Mouse (Mus musculus): Measurements from ENCODE around the gene Zgpat. TPM values are rescaled to one million over a fixed set of nuclear protein-coding genes. Genes with fewer than 3 reads are reported as not detected.

Zgpat gene
- polyA plus RNA-seq, 1 experiment from 2014 or later: 36.2 TPM

GRCm38 (mm10) chr2:181365655-181366075, 937 bp downstream of the Zgpat start:
- WGBS: under 1% methylated on average over 20 of the region's 20 CpGs
- Histone ChIP-seq H3K9me3 (no peaks in the 10 kb centered on the region), H3K4me2 (peak overlapping the region; percentile 91), H3K9ac (peak overlapping the region; percentile 78), H3K4me3 (replicated peaks) (peak overlapping the region; percentile 77), H3K27ac (peak overlapping the region; percentile 94), H3K27me3 (replicated peaks) (no peaks in the 10 kb centered on the region), H3K36me3 (peaks cover 20% of the 10 kb centered on the region), H3K4me1 (peaks cover 20% of the 10 kb centered on the region)
- peak; percentile 72 for ATAC-seq (ENCODE audit: insufficient read depth, low FRiP score, low read depth)

DNA sequence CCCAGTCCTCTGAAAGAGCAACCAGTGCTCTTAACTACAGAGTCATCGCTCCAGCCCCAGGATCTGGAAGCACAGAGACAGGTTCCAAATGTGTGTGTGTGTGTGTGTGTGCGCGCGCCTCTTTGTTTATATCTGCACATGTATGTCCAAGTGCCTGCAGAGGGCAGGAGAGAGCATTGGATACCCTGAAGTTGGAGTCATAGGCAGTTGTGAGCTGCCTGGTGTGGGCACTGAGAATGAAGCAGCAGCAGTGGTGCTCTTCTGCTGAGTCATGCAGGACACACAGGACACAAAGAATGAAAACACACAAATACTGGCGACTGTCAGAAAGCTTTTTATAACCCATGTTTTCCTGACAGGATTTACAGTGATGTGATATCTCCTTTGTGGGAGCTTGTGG, 5.3 kb downstream of the Zgpat start:
- Histone ChIP-seq H3K9ac (no peak overlapping the region), H3K27me3 (replicated peaks) (no peaks in the 10 kb centered on the region), H3K4me1 (peaks cover 12% of the 10 kb centered on the region; the same call in 1 of the 2 replicates), H3K9me3 (no peaks in the 10 kb centered on the region), H3K4me2 (no peak overlapping the region), H3K4me3 (replicated peaks) (no peak overlapping the region), H3K27ac (no peak overlapping the region), H3K36me3 (peaks cover 11% of the 10 kb centered on the region; the same call in 1 of the 2 replicates)
- 95% methylated on average over 5 of the region's 5 CpGs for WGBS
- no peak for ATAC-seq (ENCODE audit: insufficient read depth, low FRiP score, low read depth)

DNA sequence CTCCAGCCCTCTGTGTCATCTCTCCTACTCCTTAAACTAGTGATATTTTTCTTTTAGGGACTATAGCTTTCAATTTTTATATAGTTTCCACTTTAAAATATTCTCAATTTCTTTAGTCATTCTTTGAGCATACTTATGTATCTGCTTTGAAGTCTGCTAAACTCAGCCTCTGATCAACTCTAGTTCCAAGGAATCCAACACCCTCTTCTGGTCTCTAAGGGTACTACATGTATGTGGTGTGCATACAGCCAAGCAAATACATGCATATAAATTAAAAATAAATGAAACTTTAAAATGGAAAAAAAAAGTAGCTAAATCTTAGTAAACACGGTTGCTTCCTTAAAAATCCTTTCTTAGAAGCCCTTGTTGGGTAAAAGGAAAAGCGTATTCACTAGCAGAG, 11.1 kb downstream of the Zgpat start:
- no peaks in the 10 kb centered on the region for H3K4me1 ChIP-seq
- H3K27me3 ChIP-seq (replicated peaks): no peaks in the 10 kb centered on the region
- WGBS: 92% methylated on average over 2 of the region's 2 CpGs
- H3K9me3 ChIP-seq: no peaks in the 10 kb centered on the region
- H3K27ac ChIP-seq: no peak overlapping the region
- H3K9ac ChIP-seq: no peak overlapping the region
- H3K4me2 ChIP-seq: no peak overlapping the region
- no peak for ATAC-seq (ENCODE audit: insufficient read depth, low FRiP score, low read depth)
- peaks cover 17% of the 10 kb centered on the region for H3K36me3 ChIP-seq
- H3K4me3 ChIP-seq (replicated peaks): no peak overlapping the region

GRCm38 (mm10) chr2:181377230-181377629, 12.5 kb downstream of the Zgpat start:
- Histone ChIP-seq H3K9me3 (no peaks in the 10 kb centered on the region), H3K4me1 (no peaks in the 10 kb centered on the region), H3K27me3 (replicated peaks) (no peaks in the 10 kb centered on the region), H3K36me3 (peaks cover 22% of the 10 kb centered on the region), H3K4me2 (no peak overlapping the region), H3K4me3 (replicated peaks) (no peak overlapping the region), H3K9ac (no peak overlapping the region), H3K27ac (no peak overlapping the region)
- WGBS: 75% methylated on average over 2 of the region's 2 CpGs
- ATAC-seq (ENCODE audit: insufficient read depth, low FRiP score, low read depth): no peak

DNA sequence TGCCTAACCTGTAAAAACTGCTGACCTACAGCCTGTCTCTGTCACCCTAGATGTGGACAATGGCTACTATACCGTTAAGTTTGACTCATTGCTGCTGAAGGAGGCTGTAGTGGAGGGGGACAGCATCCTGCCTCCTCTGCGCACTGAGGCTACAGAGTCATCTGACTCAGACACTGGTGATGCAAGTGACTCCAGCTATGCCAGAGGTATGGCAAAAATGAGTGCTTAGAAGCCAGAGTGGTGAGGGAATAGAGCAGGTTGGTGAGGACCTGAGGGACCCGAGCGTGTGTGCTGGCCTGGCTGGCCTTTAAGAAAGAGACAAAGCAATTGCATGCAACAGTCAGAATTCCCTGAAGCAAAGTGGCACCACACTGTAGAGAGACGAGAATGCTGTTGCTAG, 14.0 kb downstream of the Zgpat start:
- Histone ChIP-seq H3K27ac (no peak overlapping the region), H3K4me3 (replicated peaks) (no peak overlapping the region), H3K9me3 (no peaks in the 10 kb centered on the region), H3K4me1 (no peaks in the 10 kb centered on the region), H3K4me2 (no peak overlapping the region), H3K27me3 (replicated peaks) (no peaks in the 10 kb centered on the region), H3K36me3 (peaks cover 28% of the 10 kb centered on the region), H3K9ac (no peak overlapping the region)
- ATAC-seq (ENCODE audit: insufficient read depth, low FRiP score, low read depth): no peak
- 89% methylated on average over 5 of the region's 5 CpGs for WGBS

- Histone ChIP-seq H3K36me3 (peaks cover 28% of the 10 kb centered on the region), H3K27me3 (replicated peaks) (no peaks in the 10 kb centered on the region)
- WGBS: 89% methylated on average over 12 of the region's 12 CpGs
These were observed 15.1 kb downstream of the Zgpat start, which contains the start of gene Lime1 for GRCm38 (mm10) chr2:181379778-181380177. Gene Lime1 (plus strand): TSS chr2:181380078.

GRCm38 (mm10) chr2:181380251-181380650, 15.5 kb downstream of the Zgpat start:
- Histone ChIP-seq H3K9ac (no peak overlapping the region), H3K4me1 (peaks cover 3% of the 10 kb centered on the region; the same call in 1 of the 2 replicates), H3K4me3 (replicated peaks) (no peak overlapping the region), H3K9me3 (no peaks in the 10 kb centered on the region), H3K4me2 (no peak overlapping the region), H3K27ac (no peak overlapping the region), H3K27me3 (replicated peaks) (no peaks in the 10 kb centered on the region), H3K36me3 (peaks cover 28% of the 10 kb centered on the region)
- WGBS: 86% methylated on average over 5 of the region's 5 CpGs
- no peak for ATAC-seq (ENCODE audit: insufficient read depth, low FRiP score, low read depth)

More at GRCm38 (mm10) chr2:181379778-181380177, 15.1 kb downstream of the Zgpat start, which contains the start of gene Lime1:
- Histone ChIP-seq H3K9me3 (no peaks in the 10 kb centered on the region), H3K9ac (no peak within 1 kb of the TSS), H3K4me2 (no peak within 1 kb of the TSS), H3K4me1 (no peaks in the 10 kb centered on the region), H3K27ac (no peak within 1 kb of the TSS), H3K4me3 (replicated peaks) (no peak within 1 kb of the TSS)
- ATAC-seq (ENCODE audit: insufficient read depth, low FRiP score, low read depth): no peak

- Histone ChIP-seq H3K4me1 (peaks cover 3% of the 10 kb centered on the region; the same call in 1 of the 2 replicates), H3K9me3 (no peaks in the 10 kb centered on the region), H3K4me3 (replicated peaks) (no peak overlapping the region), H3K36me3 (peaks cover 28% of the 10 kb centered on the region), H3K27ac (no peak overlapping the region), H3K4me2 (no peak overlapping the region), H3K27me3 (replicated peaks) (no peaks in the 10 kb centered on the region), H3K9ac (no peak overlapping the region)
- 87% methylated on average over 5 of the region's 5 CpGs for WGBS
- no peak for ATAC-seq (ENCODE audit: insufficient read depth, low FRiP score, low read depth)
These were observed 16.4 kb downstream of the Zgpat start for GRCm38 (mm10) chr2:181381107-181381506.

GRCm38 (mm10) chr2:181381631-181382306, 17.0 kb downstream of the Zgpat start:
- Histone ChIP-seq H3K9ac (no peak overlapping the region), H3K36me3 (peaks cover 28% of the 10 kb centered on the region), H3K9me3 (no peaks in the 10 kb centered on the region), H3K27me3 (replicated peaks) (no peaks in the 10 kb centered on the region), H3K27ac (no peak overlapping the region), H3K4me1 (peaks cover 3% of the 10 kb centered on the region; the same call in 1 of the 2 replicates), H3K4me2 (no peak overlapping the region), H3K4me3 (replicated peaks) (no peak overlapping the region)
- WGBS: 90% methylated on average over 6 of the region's 6 CpGs
- ATAC-seq (ENCODE audit: insufficient read depth, low FRiP score, low read depth): no peak

GRCm38 (mm10) chr2:181384463-181384862, 19.7 kb downstream of the Zgpat start:
- no peak overlapping the region for H3K27ac ChIP-seq
- H3K9me3 ChIP-seq: no peaks in the 10 kb centered on the region
- 0 out of 2 replicates have a peak, but pooled peaks have one; percentile 16 for ATAC-seq (ENCODE audit: insufficient read depth, low FRiP score, low read depth)
- no peak overlapping the region for H3K4me2 ChIP-seq
- no peaks in the 10 kb centered on the region for H3K27me3 ChIP-seq (replicated peaks)
- H3K4me1 ChIP-seq: peaks cover 3% of the 10 kb centered on the region; the same call in 1 of the 2 replicates
- H3K9ac ChIP-seq: no peak overlapping the region
- H3K36me3 ChIP-seq: peaks cover 24% of the 10 kb centered on the region
- WGBS: 72% methylated on average over 7 of the region's 7 CpGs
- H3K4me3 ChIP-seq (replicated peaks): no peak overlapping the region

- Histone ChIP-seq H3K27ac (0 out of 2 replicates have a peak overlapping the region, but pooled peaks have one; percentile 26), H3K4me3 (replicated peaks) (no peak overlapping the region), H3K36me3 (peaks cover 20% of the 10 kb centered on the region), H3K27me3 (replicated peaks) (no peaks in the 10 kb centered on the region), H3K4me1 (peaks cover 3% of the 10 kb centered on the region; the same call in 1 of the 2 replicates), H3K9me3 (no peaks in the 10 kb centered on the region), H3K4me2 (no peak overlapping the region), H3K9ac (no peak overlapping the region)
- WGBS: 74% methylated on average over 4 of the region's 4 CpGs
- ATAC-seq (ENCODE audit: insufficient read depth, low FRiP score, low read depth): peak; percentile 45; the same call in 1 of the 2 replicates
These were observed 20.2 kb downstream of the Zgpat start for GRCm38 (mm10) chr2:181384919-181385391.

DNA sequence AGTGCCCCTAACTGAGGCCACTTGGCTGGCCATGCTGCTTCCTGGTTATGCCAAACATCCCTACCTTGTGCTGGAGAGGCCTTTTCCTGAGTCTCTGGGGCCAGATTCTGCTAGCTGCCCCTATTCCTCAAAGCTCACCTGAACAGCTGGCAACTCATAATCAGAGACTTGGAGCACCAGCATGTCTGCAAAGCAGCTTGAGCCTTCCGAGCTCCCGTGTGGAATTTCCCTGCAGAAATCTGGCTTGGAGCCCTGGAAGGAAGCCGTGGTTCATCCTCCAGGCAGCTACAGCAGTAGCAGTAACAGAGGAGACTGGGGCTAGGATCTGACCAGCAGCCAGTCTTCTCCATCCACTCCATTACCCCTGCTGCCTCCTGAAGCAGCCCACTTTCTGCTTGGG, 21.2 kb downstream of the Zgpat start:
- Histone ChIP-seq H3K4me3 (replicated peaks) (no peak overlapping the region), H3K4me2 (no peak overlapping the region), H3K9me3 (no peaks in the 10 kb centered on the region), H3K27me3 (replicated peaks) (no peaks in the 10 kb centered on the region), H3K27ac (no peak overlapping the region), H3K9ac (no peak overlapping the region), H3K4me1 (peaks cover 3% of the 10 kb centered on the region; the same call in 1 of the 2 replicates), H3K36me3 (peaks cover 10% of the 10 kb centered on the region)
- 62% methylated on average over 3 of the region's 3 CpGs for WGBS
- ATAC-seq (ENCODE audit: insufficient read depth, low FRiP score, low read depth): no peak
